Mouse (Mus musculus): ENCODE results near the gene Ddx42.
A peak's percentile ranks its signal among the peaks of the same experiment; 100 is the strongest.

Gene Ddx42

DNA sequence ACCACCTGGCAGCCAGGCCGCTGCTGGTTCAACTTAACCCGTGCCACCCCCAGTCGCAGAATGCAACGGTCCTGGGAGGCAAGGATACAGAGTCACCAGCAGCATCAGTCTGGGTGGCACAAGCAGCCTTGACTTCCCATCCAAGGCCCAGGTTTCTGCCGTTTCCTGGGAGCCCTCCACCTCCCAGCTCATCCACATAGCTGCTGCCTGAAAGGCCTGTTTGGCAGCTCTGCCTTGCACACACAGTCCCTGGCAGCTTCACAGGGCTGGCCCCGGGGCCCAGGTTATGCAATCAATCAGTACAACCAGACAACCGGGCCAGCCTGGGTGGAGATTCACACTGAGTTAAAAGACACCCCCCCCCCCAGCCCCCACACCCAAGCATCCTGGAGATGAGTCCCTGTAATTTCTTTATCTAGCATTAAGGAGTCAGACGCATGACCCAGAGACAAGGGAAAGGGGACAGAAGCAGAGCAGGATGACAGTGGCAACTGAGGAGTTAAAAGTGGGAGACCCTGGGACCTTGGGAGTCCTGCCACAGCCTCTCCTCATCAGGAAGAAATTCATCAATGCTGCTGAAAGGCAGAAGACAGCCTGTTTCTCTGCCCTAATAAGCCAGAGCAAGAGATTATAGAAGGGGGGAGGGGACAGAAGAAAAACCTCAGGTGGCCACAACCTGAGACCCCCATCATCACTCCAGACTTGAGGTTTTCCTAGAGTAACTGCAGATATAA, 51.8 kb downstream of the Ddx42 start:
- DNase-seq (ENCODE audit: low spot score): peak; percentile 74

GRCm38 (mm10) chr11:106269060-106269431, 52.3 kb downstream of the Ddx42 start:
- no peak for DNase-seq (ENCODE audit: low spot score)

DNA sequence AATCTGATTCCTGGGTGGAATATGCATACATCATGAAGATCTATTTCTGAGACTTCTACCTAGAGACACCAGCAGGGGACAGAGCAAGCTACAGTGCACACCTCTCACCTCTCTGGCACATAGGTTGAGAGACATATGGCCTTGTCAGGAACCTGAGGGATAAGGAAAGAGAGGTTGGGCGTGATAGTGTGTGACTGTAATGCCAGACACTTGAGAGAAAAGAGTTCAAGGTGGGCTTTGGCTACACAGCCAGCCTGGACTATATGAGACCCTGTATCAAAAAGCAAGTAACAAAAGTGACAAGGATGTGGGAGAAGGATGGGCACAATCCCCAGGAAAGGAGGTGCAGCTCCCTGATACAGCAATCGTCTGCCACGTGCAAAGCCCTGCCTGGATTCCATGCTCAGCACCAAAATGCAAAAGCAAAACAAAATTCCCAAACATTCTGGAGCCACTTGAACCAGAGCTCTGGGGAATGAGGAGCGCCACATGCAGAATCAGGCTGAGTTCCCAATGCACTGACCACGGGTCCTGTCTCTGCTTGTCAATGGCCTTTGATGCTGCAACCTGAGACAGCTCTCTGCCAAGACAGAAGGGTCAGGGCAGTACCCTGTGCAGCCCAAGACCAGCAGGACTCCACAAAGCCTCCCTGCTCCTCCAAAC, 54.5 kb downstream of the Ddx42 start:
- DNase-seq (ENCODE audit: low spot score): no peak

DNA sequence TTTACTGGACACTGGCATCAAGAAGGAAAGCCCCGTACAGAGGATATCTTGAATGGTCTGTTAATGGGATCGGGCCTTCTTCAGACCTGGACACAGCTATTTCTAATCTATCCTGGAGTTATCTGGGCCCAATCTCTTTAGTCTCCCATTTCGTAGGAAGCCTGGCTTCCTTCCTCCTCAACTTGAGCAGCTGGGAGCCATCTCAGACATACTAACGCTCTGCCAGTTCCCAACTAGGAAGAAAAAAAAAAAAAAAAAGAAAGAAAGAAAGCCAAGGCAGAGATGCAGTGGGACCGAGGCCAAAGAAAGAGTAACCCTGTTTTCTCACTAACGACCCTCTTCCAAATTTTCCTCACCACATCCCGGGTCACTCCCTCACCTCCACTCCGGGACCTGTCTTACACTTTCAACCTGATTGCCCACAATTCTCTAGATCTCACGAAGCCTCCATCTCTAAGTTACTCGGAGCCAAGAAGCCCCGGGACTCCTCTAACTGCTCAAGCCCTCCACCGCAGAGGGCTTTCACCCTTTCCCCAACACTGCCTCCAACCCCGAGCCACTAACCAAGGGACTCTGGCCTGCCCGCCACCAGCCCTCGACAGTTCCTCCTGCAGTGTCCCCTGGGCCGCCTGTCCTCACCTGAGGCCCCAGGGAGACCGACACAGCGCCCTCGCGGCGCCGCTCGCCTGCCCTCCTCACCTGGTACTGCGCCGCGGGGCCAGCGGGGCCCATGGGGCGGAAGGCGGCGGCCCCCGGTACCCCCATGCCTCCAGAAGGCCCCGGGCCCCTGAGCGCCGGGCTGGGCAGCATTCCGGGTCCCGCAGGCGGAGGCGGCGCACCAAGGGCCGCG, 55.3 kb downstream of the Ddx42 start:
- peak; percentile 51 for DNase-seq (ENCODE audit: low spot score)

GRCm38 (mm10) chr11:106272644-106273310, 56.1 kb downstream of the Ddx42 start, which contains the start of gene Smarcd2:
Gene Smarcd2, minus strand, starts transcription at chr11:106272972.
- DNase-seq (ENCODE audit: low spot score): peak; percentile 95

- DNase-seq (ENCODE audit: low spot score): no peak
These were observed 56.6 kb downstream of the Ddx42 start for GRCm38 (mm10) chr11:106273311-106273684.

DNA sequence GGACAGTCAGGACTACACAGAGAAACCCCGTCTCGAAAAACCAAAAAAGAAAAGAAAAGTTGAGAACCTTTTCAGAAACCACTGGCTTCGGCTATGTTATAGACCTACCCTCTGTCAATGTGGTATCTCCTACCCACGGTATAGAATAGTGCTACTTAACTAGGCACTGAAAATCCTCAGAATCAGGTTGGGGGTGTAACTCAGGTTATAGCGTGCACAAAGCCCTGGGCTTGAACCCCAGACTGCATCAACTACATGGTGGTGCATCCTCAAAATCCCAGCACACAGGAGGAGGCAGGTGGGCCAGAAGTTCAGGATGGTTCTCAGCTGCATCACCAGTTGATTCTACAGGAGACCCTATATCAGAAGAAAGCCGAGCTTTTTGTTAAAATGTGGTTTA, 57.1 kb downstream of the Ddx42 start:
- no peak for DNase-seq (ENCODE audit: low spot score)

GRCm38 (mm10) chr11:106274374-106274773, 57.6 kb downstream of the Ddx42 start:
- no peak for DNase-seq (ENCODE audit: low spot score)

DNA sequence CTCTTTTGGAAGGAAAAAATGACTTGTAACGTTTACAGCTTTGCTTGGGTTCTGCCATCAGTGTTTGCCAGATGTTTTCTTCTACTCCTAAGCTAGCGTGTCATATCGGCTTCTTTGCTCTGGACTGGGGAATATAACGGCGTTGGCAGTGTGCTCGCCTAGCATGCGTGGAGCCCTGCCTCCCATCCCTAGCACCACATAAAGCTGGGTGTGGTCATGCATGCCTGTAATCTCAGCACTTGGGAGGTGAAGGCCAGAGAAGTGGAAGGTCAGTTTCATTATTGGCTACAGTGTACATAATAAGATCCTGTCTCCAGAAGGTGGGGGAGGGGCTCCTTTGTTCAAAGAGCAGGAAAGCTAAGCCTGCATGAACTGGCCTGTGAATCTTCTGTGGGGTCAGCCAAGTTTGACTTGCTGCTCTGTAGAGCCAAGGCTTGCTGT, 58.3 kb downstream of the Ddx42 start:
- no peak for DNase-seq (ENCODE audit: low spot score)

DNA sequence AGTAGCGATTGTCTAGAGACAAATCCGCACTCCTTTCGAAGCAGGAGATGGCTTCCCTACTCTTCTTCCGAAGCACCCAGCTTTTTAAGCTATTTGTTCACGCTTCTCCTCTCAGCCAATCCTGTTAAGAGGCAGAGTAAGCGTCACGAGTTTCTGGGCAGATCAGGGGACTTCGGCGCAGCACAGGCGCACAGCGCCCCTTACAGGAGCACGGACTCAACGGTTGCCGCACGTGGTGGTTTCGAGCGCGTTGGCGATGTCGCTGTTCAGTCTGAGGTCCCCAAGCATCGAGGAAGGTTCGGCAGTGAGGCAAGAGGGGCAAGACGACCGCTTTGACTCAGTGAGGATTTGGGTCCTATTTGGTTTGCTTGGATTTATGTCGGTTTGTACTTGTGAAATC, 59.7 kb downstream of the Ddx42 start, which contains the start of gene Tcam1:
Gene Tcam1 (plus strand): TSS at position 219 of the 400 bp plus-strand sequence.
- peak; percentile 95 for DNase-seq (ENCODE audit: low spot score)

DNA sequence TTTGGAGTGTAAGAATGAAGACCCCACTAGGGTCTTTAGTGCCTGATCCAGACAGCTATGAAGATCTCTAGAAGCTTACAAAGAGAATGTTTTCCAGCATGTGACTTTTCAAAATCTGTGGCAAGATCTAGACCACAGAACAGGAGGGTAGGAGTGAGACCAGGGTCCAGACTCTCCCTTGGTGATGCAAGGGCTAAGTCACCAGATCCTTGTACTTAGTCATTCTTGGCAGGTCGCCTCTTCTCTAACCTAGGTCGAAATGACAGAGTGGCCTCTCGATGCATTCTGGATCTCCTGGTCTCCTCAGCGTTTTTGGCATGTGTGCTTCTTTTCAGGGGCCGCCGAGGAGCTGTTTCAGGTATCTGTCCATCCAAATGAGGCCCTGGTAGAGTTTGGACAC, 65.7 kb downstream of the Ddx42 start:
- DNase-seq (ENCODE audit: low spot score): no peak

DNA sequence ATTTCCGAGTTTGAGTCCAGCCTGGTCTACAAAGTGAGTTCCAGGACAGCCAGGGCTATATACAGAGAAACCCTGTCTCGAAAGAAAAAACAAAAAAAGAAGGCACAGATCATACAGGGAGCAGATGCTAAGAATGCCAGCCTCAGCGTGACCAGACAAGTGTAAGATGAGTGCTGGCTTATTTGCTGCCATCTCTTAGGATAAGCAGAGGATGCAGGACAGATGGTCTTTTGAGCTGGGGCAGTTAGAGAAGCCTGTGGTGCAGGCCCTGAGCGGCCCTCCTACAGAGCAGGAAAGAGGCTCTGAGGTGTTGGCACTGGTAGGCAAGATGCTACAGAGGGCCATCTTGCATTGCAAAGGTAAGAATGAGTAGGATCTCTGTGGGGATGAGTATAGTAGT, 66.6 kb downstream of the Ddx42 start:
- DNase-seq (ENCODE audit: low spot score): no peak

- no peak for DNase-seq (ENCODE audit: low spot score)
These were observed 67.4 kb downstream of the Ddx42 start for GRCm38 (mm10) chr11:106284126-106284525.

GRCm38 (mm10) chr11:106286206-106286605, 69.5 kb downstream of the Ddx42 start:
- no peak for DNase-seq (ENCODE audit: low spot score)

- no peak for DNase-seq (ENCODE audit: low spot score)
These were observed 70.3 kb downstream of the Ddx42 start for GRCm38 (mm10) chr11:106286987-106287386.

DNA sequence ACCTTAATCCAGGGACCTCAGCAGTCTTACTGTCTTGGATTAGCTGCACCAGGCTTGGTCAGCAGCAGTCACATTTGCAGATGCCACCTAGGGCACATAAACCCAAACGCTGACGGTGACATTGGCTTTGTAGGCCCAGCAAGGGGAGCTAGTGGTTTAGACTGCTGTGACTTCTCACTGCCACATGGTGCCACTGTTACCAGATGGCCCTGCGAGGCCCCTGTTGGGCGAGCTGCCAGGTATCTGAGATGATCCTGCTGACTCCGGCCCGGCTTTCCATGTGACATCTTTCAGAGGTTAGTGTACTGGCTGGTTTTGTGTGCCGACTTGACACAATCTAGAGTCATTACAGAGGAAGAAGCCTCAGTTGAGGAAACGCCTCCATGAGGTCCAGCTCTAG, 72.6 kb downstream of the Ddx42 start:
- no peak for DNase-seq (ENCODE audit: low spot score)

- DNase-seq (ENCODE audit: low spot score): no peak
These were observed 73.7 kb downstream of the Ddx42 start for GRCm38 (mm10) chr11:106290376-106290775.

GRCm38 (mm10) chr11:106291861-106292260, 75.1 kb downstream of the Ddx42 start:
- DNase-seq (ENCODE audit: low spot score): no peak
